Mouse (Mus musculus) kidney, adult 8-10 months (tissue): Measurements from ENCODE around the gene Usp21.
A peak's percentile ranks its signal among the peaks of the same experiment; 100 is the strongest.
"Not testable (repeated sequence)": the region's sequence is repeated elsewhere in the genome, so short reads cannot be mapped to it uniquely, and the experiment has no call there.

ENCODE experiments used
- DNase-seq, 2 experiments: peaks; one replicate each; pipeline ENCODE4 v3.0.0; 2022

Usp21 gene

GRCm38 (mm10) chr1:171287136-171288081 lies at the start of gene Usp21:
Gene Usp21 (minus strand): TSS chr1:171287991.
- peak; percentile 94 to 95 for DNase-seq

- DNase-seq: peak in 1 of 2 experiments; percentile 28
Measured at GRCm38 (mm10) chr1:171330216-171330560, 42.4 kb upstream of the Usp21 start.

- peak; percentile 23 to 24 for DNase-seq
Measured at GRCm38 (mm10) chr1:171329433-171330215, 41.8 kb upstream of the Usp21 start.

- peak; percentile 92 to 94 for DNase-seq
Measured at GRCm38 (mm10) chr1:171328839-171329432, 41.1 kb upstream of the Usp21 start, which contains the start of gene Dedd. Gene Dedd (plus strand): TSS chr1:171329145.

GRCm38 (mm10) chr1:171328244-171328643 lies 40.5 kb upstream of the Usp21 start:
- no peak for DNase-seq

GRCm38 (mm10) chr1:171326588-171326987 lies 38.8 kb upstream of the Usp21 start:
- not testable (repeated sequence) for DNase-seq

GRCm38 (mm10) chr1:171325571-171325970 lies 37.8 kb upstream of the Usp21 start:
- DNase-seq: no peak

- peak; percentile 48 to 54 for DNase-seq
Measured at GRCm38 (mm10) chr1:171322012-171322411, 34.2 kb upstream of the Usp21 start.

GRCm38 (mm10) chr1:171321415-171321814 lies 33.6 kb upstream of the Usp21 start:
- no peak for DNase-seq

- no peak for DNase-seq
Measured at GRCm38 (mm10) chr1:171320151-171320550, 32.4 kb upstream of the Usp21 start.

GRCm38 (mm10) chr1:171319748-171320147 lies 32.0 kb upstream of the Usp21 start:
- DNase-seq: peak; percentile 34 to 47

- DNase-seq: no peak
Measured at GRCm38 (mm10) chr1:171309321-171309720, 21.5 kb upstream of the Usp21 start.

GRCm38 (mm10) chr1:171306157-171306556 lies 18.4 kb upstream of the Usp21 start:
- not testable (repeated sequence) for DNase-seq

GRCm38 (mm10) chr1:171298226-171298625 lies 10.4 kb upstream of the Usp21 start:
- DNase-seq: no peak

- DNase-seq: peak in 1 of 2 experiments; percentile 11
Measured at GRCm38 (mm10) chr1:171295063-171295402, 7.2 kb upstream of the Usp21 start.

- peak; percentile 87 to 88 for DNase-seq
Measured at GRCm38 (mm10) chr1:171294298-171295062, 6.7 kb upstream of the Usp21 start, which contains the start of gene Ufc1. Gene Ufc1 (minus strand): TSS chr1:171295024.

- DNase-seq: no peak
Measured at GRCm38 (mm10) chr1:171293906-171294297, 6.1 kb upstream of the Usp21 start.

- DNase-seq: no peak
Measured at GRCm38 (mm10) chr1:171293351-171293750, 5.6 kb upstream of the Usp21 start.

- no peak for DNase-seq
Measured at GRCm38 (mm10) chr1:171288328-171288727, 537 bp upstream of the Usp21 start.

GRCm38 (mm10) chr1:171286517-171286916 lies 1.3 kb downstream of the Usp21 start:
- DNase-seq: no peak

GRCm38 (mm10) chr1:171285096-171285892 lies 2.5 kb downstream of the Usp21 start:
- no peak for DNase-seq

- DNase-seq: no peak
Measured at GRCm38 (mm10) chr1:171284491-171284890, 3.3 kb downstream of the Usp21 start.
